Mouse (Mus musculus) midbrain, embryonic 16.5 days (tissue): ENCODE results near the gene Agfg2. TPM values are rescaled to one million over a fixed set of nuclear protein-coding genes. Genes with fewer than 3 reads are reported as not detected.

Experiments used
- ATAC-seq: fragments of 200-750 bp; cut with Nextera tagmentation; 2 replicates; pipeline ENCODE4 v1.8.0; 2017; ENCODE audit warnings: moderate TSS enrichment
- H3K27ac ChIP-seq: fragments of 300-500 bp; sonication (generic); 2 replicates; pipeline ENCODE4 v1.5.1; 2014; ENCODE audit warnings: mild to moderate bottlenecking, low read length, mixed read lengths
- H3K27me3 ChIP-seq: fragments of 300-500 bp; sonication (generic); 2 replicates; pipeline ENCODE4 v1.6.1; 2014; ENCODE audit warnings: low read depth, low read length, mixed read lengths; ENCODE audit not compliant: control insufficient read depth, insufficient read depth
- H3K36me3 ChIP-seq: fragments of 300-500 bp; sonication (generic); 2 replicates; pipeline ENCODE4 v1.6.1; 2014; ENCODE audit warnings: mild to moderate bottlenecking, low read length, moderate library complexity, mixed read lengths; ENCODE audit not compliant: control insufficient read depth, insufficient read depth
- H3K4me1 ChIP-seq: fragments of 300-500 bp; sonication (generic); 2 replicates; pipeline ENCODE4 v1.6.1; 2014; ENCODE audit warnings: mild to moderate bottlenecking, low read length, mixed read lengths; ENCODE audit not compliant: control insufficient read depth, insufficient read depth
- H3K4me2 ChIP-seq: fragments of 300-500 bp; sonication (generic); 2 replicates; pipeline ENCODE4 v1.6.1; 2014; ENCODE audit warnings: mild to moderate bottlenecking, low read length, mixed read lengths
- H3K4me3 ChIP-seq: fragments of 300-500 bp; sonication (generic); 2 replicates; pipeline ENCODE4 v1.5.1; 2014; ENCODE audit warnings: low read depth, mild to moderate bottlenecking, low read length, moderate library complexity, mixed read lengths
- H3K9ac ChIP-seq: fragments of 300-500 bp; sonication (generic); 2 replicates; pipeline ENCODE4 v1.6.1; 2014; ENCODE audit warnings: low read depth, low read length, mixed read lengths
- H3K9me3 ChIP-seq: fragments of 300-500 bp; sonication (generic); replicated peaks from 2 replicates; pipeline ENCODE4 v1.6.1; 2014; ENCODE audit warnings: mild to moderate bottlenecking, low read length, mixed read lengths; ENCODE audit not compliant: control insufficient read depth, poor library complexity, severe bottlenecking
- WGBS: fragments of 180-500 bp; shearing (Covaris S2); extraction: QIAGEN DNeasy Blood & Tissue Kit; methylation state at CpG from one replicate; pipeline ENCODE4 v1.1.7; 2014; 5-methylcytosine and 5-hydroxymethylcytosine counted together
- polyA plus RNA-seq: library from polyadenylated mRNA; unstranded; fragments of >200 nt; fragmentation: Nextera tagmentation; extraction: Ambion mirVana; gene quantifications from 2 replicates; pipeline ENCODE4 v1.2.1, GENCODE M21; 2015

The Agfg2 gene
- polyA plus RNA-seq, 1 experiment from 2014 or later: 20.4 TPM

- no peak overlapping the region for H3K27ac ChIP-seq
- H3K4me3 ChIP-seq: no peak overlapping the region
- H3K27me3 ChIP-seq: no peaks in the 10 kb centered on the region; the same call in 1 of the 2 replicates
- H3K9ac ChIP-seq: no peak overlapping the region
- H3K4me2 ChIP-seq: no peak overlapping the region
- peaks cover 2% of the 10 kb centered on the region; the same call in 1 of the 2 replicates for H3K4me1 ChIP-seq
- H3K36me3 ChIP-seq: no peaks in the 10 kb centered on the region
- no peaks in the 10 kb centered on the region for H3K9me3 ChIP-seq
- ATAC-seq: no peak
- WGBS: 84% methylated on average over 3 of the region's 3 CpGs
Measured at GRCm38 (mm10) chr5:137689974-137690373, 5.4 kb upstream of the Agfg2 start.

- no peaks in the 10 kb centered on the region for H3K9me3 ChIP-seq
- H3K9ac ChIP-seq: no peak overlapping the region
- H3K4me3 ChIP-seq: no peak overlapping the region
- no peak for ATAC-seq
- 88% methylated on average over 6 of the region's 6 CpGs for WGBS
- H3K36me3 ChIP-seq: no peaks in the 10 kb centered on the region
- H3K27ac ChIP-seq: no peak overlapping the region
- H3K4me2 ChIP-seq: no peak overlapping the region
- no peaks in the 10 kb centered on the region; the same call in 1 of the 2 replicates for H3K27me3 ChIP-seq
- H3K4me1 ChIP-seq: peaks cover 21% of the 10 kb centered on the region
Measured at GRCm38 (mm10) chr5:137686127-137686790, 1.7 kb upstream of the Agfg2 start.

GRCm38 (mm10) chr5:137685653-137686052 lies 1.1 kb upstream of the Agfg2 start:
- no peak overlapping the region for H3K9ac ChIP-seq
- H3K36me3 ChIP-seq: no peaks in the 10 kb centered on the region
- H3K4me3 ChIP-seq: no peak overlapping the region
- ATAC-seq: no peak
- 97% methylated on average over 3 of the region's 3 CpGs for WGBS
- H3K4me1 ChIP-seq: peaks cover 21% of the 10 kb centered on the region
- H3K4me2 ChIP-seq: no peak overlapping the region
- H3K27ac ChIP-seq: no peak overlapping the region
- H3K27me3 ChIP-seq: no peaks in the 10 kb centered on the region; the same call in 1 of the 2 replicates
- no peaks in the 10 kb centered on the region for H3K9me3 ChIP-seq

GRCm38 (mm10) chr5:137683388-137684293 lies 885 bp downstream of the Agfg2 start:
- peaks cover 21% of the 10 kb centered on the region for H3K4me1 ChIP-seq
- H3K9ac ChIP-seq: peak overlapping the region; percentile 76
- WGBS: 11% methylated on average over 28 of the region's 28 CpGs
- peak overlapping the region; percentile 78; the same call in 1 of the 2 replicates for H3K27ac ChIP-seq
- no peaks in the 10 kb centered on the region for H3K9me3 ChIP-seq
- H3K36me3 ChIP-seq: no peaks in the 10 kb centered on the region
- no peaks in the 10 kb centered on the region; the same call in 1 of the 2 replicates for H3K27me3 ChIP-seq
- ATAC-seq: peak; percentile 10
- H3K4me3 ChIP-seq: peak overlapping the region; percentile 79
- H3K4me2 ChIP-seq: peak overlapping the region; percentile 88

GRCm38 (mm10) chr5:137682526-137682925 lies 2.0 kb downstream of the Agfg2 start:
- H3K4me3 ChIP-seq: no peak overlapping the region
- H3K36me3 ChIP-seq: no peaks in the 10 kb centered on the region
- H3K4me1 ChIP-seq: peaks cover 21% of the 10 kb centered on the region
- 0 out of 2 replicates have a peak overlapping the region, but pooled peaks have one; percentile 6 for H3K9ac ChIP-seq
- H3K27me3 ChIP-seq: no peaks in the 10 kb centered on the region; the same call in 1 of the 2 replicates
- WGBS: 77% methylated on average over 6 of the region's 6 CpGs
- no peaks in the 10 kb centered on the region for H3K9me3 ChIP-seq
- peak overlapping the region; percentile 23; the same call in 1 of the 2 replicates for H3K4me2 ChIP-seq
- H3K27ac ChIP-seq: no peak overlapping the region
- ATAC-seq: no peak

GRCm38 (mm10) chr5:137679726-137680125 lies 4.8 kb downstream of the Agfg2 start:
- no peak for ATAC-seq
- H3K27ac ChIP-seq: no peak overlapping the region
- H3K36me3 ChIP-seq: no peaks in the 10 kb centered on the region
- H3K9ac ChIP-seq: no peak overlapping the region
- peaks cover 18% of the 10 kb centered on the region for H3K4me1 ChIP-seq
- H3K27me3 ChIP-seq: no peaks in the 10 kb centered on the region
- no peak overlapping the region for H3K4me2 ChIP-seq
- 83% methylated on average over 4 of the region's 4 CpGs for WGBS
- no peak overlapping the region for H3K4me3 ChIP-seq
- H3K9me3 ChIP-seq: no peaks in the 10 kb centered on the region

- H3K4me3 ChIP-seq: no peak overlapping the region
- no peaks in the 10 kb centered on the region for H3K9me3 ChIP-seq
- H3K27me3 ChIP-seq: no peaks in the 10 kb centered on the region
- H3K9ac ChIP-seq: no peak overlapping the region
- H3K36me3 ChIP-seq: no peaks in the 10 kb centered on the region
- no peak overlapping the region for H3K27ac ChIP-seq
- no peak overlapping the region for H3K4me2 ChIP-seq
- 87% methylated on average over 3 of the region's 3 CpGs for WGBS
- no peak for ATAC-seq
- H3K4me1 ChIP-seq: peaks cover 18% of the 10 kb centered on the region
Measured at GRCm38 (mm10) chr5:137678736-137679135, 5.8 kb downstream of the Agfg2 start.

- 96% methylated on average over 8 of the region's 8 CpGs for WGBS
- Histone ChIP-seq H3K27ac (no peak overlapping the region), H3K4me1 (peaks cover 9% of the 10 kb centered on the region), H3K27me3 (no peaks in the 10 kb centered on the region), H3K9me3 (no peaks in the 10 kb centered on the region), H3K9ac (no peak overlapping the region), H3K36me3 (no peaks in the 10 kb centered on the region), H3K4me3 (no peak overlapping the region), H3K4me2 (no peak overlapping the region)
- no peak for ATAC-seq
Measured at GRCm38 (mm10) chr5:137677859-137678258, 6.7 kb downstream of the Agfg2 start.

- Histone ChIP-seq H3K4me1 (no peaks in the 10 kb centered on the region), H3K9me3 (no peaks in the 10 kb centered on the region), H3K9ac (no peak overlapping the region), H3K27me3 (no peaks in the 10 kb centered on the region), H3K36me3 (no peaks in the 10 kb centered on the region), H3K4me3 (no peak overlapping the region), H3K4me2 (no peak overlapping the region), H3K27ac (no peak overlapping the region)
- ATAC-seq: no peak
- WGBS: 94% methylated on average over 8 of the region's 8 CpGs
Measured at GRCm38 (mm10) chr5:137674786-137675185, 9.7 kb downstream of the Agfg2 start.
